Mouse (Mus musculus) monocyte, adult 5-6 weeks (primary cell): ENCODE measurements around the gene Fbxw9. TPM values are rescaled to one million over a fixed set of nuclear protein-coding genes. Genes with fewer than 3 reads are reported as not detected.

ENCODE experiments used
- ATAC-seq: fragments of 153-309, 156-312 bp; replicated peaks from 2 replicates; pipeline ENCODE4 v1.8.0; 2017; ENCODE audit warnings: mild to moderate bottlenecking; ENCODE audit not compliant: low TSS enrichment, insufficient number of reproducible peaks, severe bottlenecking, poor library complexity, low FRiP score
- total RNA-seq: library from RNA; stranded (forward); fragments of 200-1000, 200-491, 200-594 nt; gene quantifications from 3 replicates; pipeline ENCODE4 v1.2.3, GENCODE M21; 2017

Gene Fbxw9
- total RNA-seq, 1 experiment from 2014 or later, result 3.0 TPM

DNA sequence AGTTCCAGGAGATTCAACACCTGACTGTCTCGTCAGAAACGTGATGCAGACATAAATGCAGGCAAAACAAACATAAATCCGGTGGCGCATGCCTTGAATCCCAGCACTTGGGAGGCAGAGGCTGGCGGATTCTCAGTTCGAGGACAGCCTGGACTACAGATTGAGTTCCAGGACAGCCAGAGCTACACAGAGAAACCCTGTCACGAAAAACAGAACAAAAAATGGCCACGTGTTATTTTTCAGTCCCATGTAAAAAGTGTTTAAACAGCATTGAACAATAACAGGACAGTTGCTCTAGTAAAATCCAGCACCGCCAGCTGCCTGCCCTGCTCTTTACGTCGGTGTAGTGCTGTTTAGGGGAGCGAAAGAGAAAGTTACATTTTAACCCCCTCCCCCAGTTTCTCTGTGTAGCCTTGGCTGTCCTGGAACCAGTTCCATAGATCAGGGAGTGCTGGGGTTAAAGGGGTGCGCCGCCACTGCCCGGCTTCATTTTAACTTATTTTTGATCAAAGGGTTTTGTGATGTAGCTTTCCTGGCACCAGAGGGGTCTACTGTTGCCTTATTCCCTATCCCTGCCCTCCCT, 24.0 kb upstream of the Fbxw9 start:
- no peak for ATAC-seq

DNA sequence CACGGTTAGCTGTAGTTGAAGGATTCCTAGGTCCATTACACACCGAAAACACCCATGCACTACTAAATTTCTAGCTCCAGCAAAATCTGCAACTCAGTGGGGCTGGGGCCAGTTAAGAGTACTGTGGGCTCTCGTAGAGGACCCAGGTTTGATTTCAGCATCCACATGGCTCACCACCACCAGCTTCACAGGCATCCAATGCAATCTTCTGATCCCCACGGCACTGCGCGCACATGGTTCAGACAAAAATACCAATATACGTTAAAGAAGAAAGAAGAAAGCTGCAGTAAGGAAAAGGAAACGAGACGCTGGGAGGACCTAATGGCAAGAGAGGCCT, 23.5 kb upstream of the Fbxw9 start:
- ATAC-seq, result no peak

DNA sequence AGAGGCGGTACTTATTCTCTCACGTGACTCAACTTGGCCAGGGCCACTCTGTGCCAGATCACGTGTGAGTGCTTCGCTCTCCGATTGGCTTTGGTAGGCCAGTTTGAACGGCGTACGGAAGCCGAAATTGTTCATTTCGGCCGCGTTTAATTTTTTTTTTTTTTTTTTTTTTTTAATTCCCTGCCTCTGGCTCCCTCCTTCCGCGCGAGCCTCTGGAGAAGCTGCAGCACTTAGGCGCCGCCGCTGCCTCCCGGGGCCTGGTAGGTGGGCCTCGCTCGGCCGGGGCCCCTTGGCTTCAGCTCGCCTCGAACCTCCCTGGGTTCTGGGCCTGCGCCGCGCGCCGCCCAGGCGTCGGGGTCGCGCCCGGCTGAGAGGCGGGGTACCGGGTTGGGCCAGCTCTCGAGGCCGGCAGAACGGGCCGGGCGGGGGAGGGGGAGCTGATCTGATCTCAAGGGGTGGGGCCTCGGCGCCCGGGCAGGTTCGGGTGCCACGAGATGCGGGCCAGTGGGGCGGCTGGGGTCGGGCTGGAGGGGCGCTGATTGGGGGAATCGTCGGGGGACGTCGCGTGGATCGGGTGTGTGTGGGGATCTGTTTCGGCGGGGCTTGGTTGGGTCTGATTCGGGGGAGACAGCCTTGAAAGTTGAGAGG, 23.0 kb upstream of the Fbxw9 start, which contains the start of gene Tnpo2:
Gene Tnpo2, plus strand, starts transcription at position 198 of the 648 bp plus-strand sequence.
- peak; percentile 89 for ATAC-seq

DNA sequence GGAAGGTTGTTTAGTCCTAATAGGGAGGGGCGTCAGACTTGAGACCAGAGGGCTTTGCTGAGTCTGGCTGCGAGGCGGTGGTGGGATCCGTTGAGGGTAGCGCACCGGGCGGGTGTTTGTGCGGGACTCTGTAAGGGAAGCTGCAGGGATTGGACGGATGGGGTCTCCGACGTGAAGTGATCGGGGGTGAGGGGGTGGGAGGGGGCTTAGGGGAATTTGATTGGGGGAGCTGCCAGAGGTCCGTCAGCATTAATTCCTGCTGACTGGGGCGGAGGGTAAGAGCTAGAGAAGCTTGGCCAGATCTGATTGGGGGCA, 22.5 kb upstream of the Fbxw9 start:
- ATAC-seq, result no peak

DNA sequence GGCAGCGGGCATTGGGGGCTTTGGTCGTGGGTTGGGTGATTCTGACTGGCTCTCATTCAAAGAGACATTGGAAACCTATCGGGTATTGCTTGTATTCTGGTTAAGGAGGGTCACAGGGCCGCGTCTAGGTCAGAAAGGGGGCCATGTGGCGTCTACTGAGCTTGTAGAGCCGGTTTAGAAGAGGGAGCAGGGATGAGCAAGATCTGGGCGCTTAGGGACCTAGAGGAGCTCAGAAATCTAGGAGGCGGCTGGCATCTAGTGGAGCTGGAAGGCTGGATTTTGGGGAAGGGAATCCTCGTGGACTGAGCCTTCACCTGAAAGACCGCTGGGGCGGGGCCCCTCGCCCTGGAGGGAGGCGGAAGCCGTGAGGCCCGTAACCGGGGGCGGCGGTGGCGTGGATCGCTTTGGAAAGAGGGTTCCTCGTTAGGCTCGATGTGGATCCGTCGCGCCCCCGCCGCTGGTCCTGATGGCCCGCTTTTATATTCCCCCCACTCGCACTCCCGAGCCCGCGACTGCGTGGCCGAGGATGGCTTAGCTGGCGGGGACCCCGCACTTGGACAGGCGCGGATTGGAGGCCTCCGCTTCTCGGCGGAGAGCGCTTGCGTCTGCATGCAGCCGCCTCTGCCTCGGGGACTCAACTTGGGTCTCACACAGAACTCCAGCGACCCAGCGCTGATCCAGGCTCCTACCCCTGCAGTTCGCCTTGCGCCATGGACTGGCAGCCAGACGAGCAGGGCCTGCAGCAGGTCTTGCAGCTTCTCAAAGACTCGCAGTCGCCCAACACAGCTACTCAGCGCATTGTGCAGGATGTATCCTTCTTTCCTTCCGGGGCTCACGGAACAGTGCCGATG, 21.9 kb upstream of the Fbxw9 start:
- ATAC-seq, result no peak

DNA sequence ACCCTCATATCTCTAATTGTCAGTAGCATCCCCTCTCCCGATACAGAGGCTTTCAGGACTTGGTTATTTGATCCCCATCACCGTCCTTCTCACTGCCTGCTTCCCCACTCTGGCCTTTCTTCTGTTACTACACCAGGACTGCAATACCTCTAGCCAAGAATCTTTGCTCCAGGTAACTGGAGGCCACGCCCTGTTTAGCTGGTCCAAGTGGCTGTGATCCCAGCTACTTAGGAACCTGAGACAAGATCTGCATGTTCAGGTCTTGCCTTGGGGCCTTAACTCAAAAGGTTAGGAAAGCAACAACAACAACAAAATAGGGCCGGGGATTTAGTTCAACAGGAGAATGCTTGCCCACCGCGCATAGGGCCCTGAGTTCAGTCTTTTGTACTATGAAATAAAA, 16.2 kb upstream of the Fbxw9 start:
- ATAC-seq, result no peak

DNA sequence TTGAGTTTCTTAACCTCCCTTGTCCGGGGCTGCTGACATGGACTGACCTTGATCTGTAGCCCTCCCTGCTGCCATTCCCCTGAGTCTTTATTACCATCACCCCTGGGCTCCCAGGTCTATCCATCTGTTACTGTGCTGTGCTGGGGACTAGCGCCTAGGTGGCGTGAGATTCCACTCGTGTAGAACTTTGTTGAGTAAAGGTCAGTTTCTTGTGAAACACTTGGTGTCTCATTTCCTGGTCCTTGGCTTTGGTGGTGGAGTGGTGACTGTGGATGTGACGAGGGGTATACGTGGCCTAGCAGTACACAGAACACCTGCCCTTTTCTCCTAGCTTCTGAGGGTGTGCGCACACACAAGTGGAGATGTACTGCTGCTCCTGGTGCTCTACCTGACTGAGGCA, 2.5 kb upstream of the Fbxw9 start:
- no peak for ATAC-seq

DNA sequence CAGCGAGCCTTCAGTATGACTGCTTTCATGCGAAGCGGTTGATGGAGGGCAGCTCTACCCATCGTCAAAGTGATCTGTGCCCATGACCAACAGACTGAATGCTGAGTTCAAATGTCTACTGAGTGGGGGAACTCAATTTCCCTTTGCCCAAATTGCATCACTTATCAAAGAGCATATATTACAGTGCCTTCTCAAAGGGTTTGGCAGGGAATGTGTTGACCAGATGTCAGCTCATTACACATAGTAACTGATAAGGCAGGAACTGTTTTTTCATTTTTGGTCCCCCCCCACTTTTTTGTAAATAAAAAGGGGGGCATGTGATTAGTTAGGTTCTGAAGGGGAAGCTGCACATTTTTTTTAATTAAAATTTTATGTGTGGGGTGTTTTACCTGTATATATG, 2.7 kb downstream of the Fbxw9 start:
- ATAC-seq, result no peak

DNA sequence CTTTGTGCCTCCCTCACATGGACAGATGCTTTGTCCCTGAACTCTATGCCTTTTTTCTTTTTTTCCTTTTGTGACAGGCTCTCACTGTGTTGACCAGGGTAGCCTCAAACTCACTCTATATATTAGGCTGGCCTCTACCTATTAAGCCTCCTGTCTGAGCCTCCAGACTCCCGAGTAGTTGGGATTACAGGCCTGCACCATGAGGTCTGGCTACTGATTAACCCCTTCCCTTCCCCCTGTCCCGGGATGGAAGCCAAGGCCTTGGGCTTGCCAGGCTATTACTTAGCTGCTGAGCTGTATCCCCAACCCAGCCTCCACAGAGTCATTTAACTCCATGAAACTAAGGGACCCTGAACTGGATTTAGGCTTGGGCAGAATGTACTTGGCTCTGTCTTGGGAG, 5.4 kb downstream of the Fbxw9 start:
- no peak for ATAC-seq

DNA sequence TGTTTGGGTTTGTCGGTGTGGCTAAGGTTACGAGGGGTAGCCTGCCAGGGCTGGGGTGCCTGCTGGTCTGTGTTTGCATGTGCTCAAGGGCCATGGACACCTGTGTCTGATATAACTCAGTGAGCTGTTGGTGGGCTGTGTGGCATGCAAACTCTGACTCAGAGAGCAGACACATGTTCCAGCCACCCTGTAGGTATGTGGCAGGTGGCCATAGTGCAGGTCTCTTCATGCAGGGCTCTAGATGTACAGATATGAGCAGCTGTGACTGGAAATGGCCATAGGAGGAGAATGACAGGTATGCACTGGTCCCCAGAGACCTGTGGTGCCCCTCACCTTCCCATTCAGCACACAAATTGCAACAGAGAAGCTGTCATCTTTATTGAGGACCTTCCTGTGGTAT, 7.3 kb downstream of the Fbxw9 start:
- no peak for ATAC-seq

DNA sequence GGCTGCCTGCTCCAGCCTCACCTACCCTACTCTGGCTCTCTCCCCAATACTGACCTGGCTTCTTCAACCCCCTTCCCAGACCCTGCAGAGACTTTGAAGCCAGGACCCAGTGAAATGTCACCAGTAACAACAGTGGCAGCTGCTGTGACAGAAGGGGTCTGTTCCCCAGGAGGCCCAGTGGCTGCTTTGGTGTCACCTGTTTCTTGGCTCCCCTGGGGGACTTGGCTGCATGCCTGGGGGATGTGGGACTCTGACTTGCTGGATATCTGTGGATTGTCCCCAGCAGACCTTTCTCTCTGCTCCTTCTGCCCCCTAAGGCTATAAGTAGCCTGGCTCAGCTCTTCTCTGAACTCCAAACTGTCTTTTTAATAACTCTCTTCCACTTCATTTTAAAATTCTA, 8.1 kb downstream of the Fbxw9 start, which contains the start of gene Gm5741:
Gene Gm5741, minus strand, starts transcription at position 1 of the 400 bp plus-strand sequence.
- ATAC-seq, result no peak

DNA sequence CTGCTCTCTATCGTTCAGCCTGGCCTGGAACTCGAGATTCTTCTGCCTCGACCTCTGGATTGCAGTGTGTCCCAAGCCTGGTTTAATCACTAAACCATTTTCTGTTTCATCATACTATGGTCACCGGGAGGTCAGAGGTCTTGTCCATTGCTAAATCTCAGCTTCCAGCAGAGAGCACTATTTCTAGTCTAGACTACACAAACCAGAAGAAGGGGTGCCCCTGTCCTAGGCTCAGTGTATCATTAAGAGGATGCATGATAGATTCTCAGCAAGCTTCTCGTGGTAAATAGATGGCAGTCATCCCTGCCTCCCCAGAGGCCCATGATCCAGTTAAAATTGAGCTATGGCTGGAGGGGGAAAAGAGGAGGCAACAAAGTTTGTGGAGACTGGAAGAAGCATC, 11.2 kb downstream of the Fbxw9 start:
- ATAC-seq, result no peak

DNA sequence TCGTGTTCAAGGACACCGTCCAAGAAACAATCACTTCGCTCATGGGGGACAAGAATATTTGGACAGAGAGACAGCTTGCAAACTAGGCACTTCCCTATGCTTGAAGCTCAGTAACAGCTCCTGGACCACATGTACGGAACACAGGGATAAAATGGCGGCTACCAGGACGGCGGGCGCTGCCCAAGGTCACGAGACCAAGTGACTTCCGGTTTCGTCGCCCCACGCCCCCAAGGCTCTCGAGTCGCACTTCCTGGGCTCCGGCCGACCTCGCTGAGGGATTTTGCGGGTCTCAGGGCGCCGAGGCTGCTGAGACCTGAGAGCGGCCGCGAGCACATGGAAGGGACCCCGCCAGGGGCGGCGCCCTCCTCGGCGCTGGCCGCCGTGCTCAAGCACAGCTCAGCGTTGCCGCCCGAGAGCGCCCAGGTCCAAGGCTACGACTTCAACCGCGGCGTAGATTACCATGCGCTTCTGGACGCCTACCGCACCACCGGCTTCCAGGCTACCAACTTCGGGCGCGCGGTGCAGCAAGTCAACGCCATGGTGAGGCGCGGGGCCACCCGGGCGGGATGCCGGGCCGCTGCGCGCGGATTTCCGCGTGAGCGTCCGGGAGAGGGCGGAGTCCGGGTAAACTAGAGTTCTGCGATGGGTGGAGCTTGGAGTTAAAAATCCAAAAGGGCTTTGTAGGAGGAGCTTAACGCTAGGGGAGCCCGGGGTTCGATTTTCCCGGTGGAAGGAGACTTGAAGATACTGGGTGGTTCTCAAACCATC, 11.8 kb downstream of the Fbxw9 start, which contains the start of gene Dhps:
Gene Dhps, plus strand, starts transcription at position 244 of the 768 bp plus-strand sequence.
- ATAC-seq, result peak; percentile 82

DNA sequence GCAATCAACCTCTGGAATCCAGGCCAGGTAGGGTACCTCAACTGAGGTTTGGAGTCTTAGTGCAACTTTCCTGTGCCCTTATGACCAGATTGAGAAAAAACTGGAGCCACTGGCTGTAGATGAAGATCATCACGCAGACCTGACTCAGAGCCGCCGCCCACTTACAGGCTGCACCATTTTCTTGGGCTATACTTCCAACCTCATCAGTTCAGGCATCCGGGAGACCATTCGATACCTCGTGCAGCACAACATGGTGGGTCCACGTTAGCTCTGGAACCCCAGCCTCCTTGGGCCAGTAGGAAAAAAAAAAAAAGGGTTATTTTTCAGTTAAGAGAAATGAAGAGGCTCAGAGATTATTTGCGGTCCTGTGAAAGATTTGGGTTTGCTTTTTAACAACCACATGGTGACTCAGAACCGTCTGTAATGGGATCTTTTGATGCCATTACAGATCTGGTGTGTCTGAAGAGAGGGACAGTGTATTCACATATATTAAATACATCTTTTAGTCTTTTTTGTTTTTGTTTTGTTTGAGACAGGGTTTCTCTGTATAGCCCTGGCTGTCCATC, 12.6 kb downstream of the Fbxw9 start:
- ATAC-seq, result no peak

DNA sequence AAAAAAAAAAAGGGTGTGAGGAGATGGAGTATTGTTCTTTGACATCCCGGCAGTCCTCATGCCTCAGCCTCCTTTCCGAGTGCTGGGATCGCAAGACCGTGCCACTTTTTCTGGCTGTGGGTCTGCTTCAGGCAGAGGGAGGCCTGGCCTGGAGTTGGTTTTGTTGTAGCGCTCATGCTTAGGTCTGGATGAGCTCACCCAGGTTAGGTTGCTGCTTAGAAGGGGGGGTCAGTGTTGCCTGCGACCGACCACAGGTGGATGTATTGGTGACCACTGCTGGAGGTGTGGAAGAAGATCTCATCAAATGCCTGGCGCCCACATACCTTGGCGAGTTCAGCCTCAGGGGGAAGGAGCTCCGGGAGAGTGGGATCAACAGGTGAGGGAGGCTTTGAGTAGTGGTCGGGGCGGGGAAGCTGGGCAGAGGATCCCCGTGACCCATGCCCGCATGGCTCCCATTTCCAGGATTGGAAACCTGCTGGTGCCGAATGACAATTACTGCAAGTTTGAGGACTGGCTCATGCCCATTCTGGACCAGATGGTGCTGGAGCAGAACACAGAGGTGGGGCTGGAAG, 13.3 kb downstream of the Fbxw9 start:
- no peak for ATAC-seq

DNA sequence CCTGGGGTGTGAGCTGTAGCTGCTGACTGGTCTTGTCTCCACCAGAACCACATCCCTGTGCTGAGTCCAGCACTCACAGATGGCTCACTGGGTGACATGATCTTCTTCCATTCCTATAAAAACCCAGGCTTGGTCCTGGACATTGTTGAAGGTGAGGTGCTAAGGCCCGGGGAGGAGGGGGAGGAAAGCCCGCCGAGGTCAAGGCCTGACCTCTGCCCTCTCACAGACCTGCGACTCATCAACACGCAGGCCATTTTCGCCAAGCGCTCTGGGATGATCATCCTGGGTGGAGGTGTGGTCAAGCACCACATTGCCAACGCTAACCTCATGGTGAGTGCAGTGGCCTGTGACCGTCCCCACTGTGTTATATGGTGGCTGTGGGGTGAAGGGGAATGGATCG, 14.3 kb downstream of the Fbxw9 start:
- no peak for ATAC-seq

DNA sequence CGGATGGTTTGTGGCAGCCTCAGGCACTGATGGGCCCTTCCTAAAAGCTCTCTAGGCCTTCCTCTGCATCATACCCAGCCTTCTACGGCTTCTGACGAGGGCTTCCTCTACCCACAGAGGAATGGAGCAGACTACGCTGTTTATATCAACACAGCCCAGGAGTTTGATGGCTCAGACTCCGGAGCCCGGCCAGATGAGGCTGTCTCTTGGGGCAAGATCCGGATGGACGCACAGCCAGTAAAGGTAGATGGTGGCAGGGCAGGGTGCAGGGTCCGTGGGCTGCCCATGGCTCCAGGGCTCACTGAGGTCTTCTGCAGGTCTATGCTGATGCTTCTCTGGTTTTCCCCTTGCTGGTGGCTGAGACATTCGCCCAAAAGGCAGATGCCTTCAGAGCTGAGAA, 14.8 kb downstream of the Fbxw9 start:
- ATAC-seq, result no peak

DNA sequence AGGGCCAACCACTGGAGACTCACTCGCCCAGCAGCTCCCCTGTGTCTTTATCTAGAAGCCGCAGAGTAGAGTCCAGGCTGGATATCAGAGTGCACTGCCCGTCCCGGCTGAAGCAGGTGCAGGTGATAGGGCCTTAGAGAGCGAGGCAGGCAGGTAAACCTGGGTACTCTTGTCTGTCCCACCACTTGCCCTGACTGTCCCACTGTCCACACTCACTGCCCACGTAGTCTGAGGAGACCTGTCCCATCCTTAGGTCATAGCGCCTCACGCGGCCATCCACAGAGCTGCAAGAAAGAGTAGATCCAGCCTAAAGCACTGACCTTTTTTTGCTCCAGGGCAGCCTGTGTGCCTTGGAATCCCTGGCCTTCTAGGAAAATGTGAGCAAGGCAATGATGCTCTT, 16.1 kb downstream of the Fbxw9 start:
- ATAC-seq, result no peak

DNA sequence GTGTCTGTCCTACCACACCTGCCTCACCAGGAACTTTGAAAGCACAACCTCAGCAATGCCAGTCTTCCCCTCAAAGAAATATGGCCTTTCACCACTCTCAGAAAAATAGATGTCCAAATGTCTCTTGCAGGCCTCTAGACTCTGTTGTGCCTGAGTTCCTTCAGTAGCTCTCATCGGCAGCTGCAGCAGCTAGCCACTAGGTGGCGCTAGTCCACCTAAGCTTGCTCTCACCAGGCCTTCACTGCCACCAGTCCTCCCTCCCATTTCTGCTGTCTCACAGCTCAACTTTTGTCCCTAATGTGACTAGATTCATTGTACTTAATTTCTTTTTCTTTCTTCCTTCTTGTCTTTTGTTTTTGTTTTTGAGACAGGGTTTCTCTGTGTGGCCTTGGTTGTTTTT, 17.1 kb downstream of the Fbxw9 start:
- 0 out of 2 replicates have a peak, but pooled peaks have one; percentile 23 for ATAC-seq
